Comparison of ENCODE assay signal across 17 mouse cellular contexts in genomic region chr2:72588814-72589213, GRCm38 (mm10).
DNase-seq lines count a peak whose midpoint lies in the region; ATAC-seq and TF ChIP-seq lines count a peak whose summit lies in the region.
"Had no signal": no experiment of that assay in that cellular context is flagged by ENCODE, and none has a peak within 500 bp of the region (broad histone marks: within the 10 kb centered on the region; RNA-seq: fewer than 3 reads in every experiment).

No protein-coding gene starts in this region.

- intact Hi-C loops in gastrocnemius, postnatal 14 days (cut with DNase I; ENCODE audit: low total_unique reads): no loop called here

- 0 out of 2 replicates have a peak overlapping the region, but pooled peaks have one; percentile 9 for H3K27ac ChIP-seq in lung, postnatal 0 days (ENCODE audit: low read length)
- no peak overlapping the region for H3K27ac ChIP-seq in MEL (ENCODE audit: control insufficient read depth, low read depth, low read length)
- H3K27ac ChIP-seq in forebrain, embryonic 13.5 days: no peak overlapping the region
- H3K27ac ChIP-seq: hindbrain, embryonic 13.5 days; kidney, embryonic 15.5 days; limb, embryonic 12.5 days; midbrain, embryonic 15.5 days had no signal

- no peak overlapping the region for H3K4me2 ChIP-seq in lung, postnatal 0 days (replicated peaks; ENCODE audit: low read depth, low read length)
- no peak overlapping the region for H3K4me2 ChIP-seq in forebrain, embryonic 13.5 days
- H3K4me2 ChIP-seq: hindbrain, embryonic 13.5 days; kidney, embryonic 15.5 days; limb, embryonic 12.5 days; lung, embryonic 14.5 days; midbrain, embryonic 15.5 days had no signal

- peak; percentile 13 for DNase-seq in gastrocnemius, postnatal 25 days
- no peak for DNase-seq in gastrocnemius, postnatal 14 days
- DNase-seq in lung, postnatal 0 days (ENCODE audit: low spot score): peak; percentile 48
- DNase-seq in lung, postnatal 4 days: no peak
- peak; percentile 2 for DNase-seq in MEL (ENCODE audit: low read depth, low spot score)
- peak; percentile 5 to 64 for DNase-seq in left cerebral cortex, adult 8-10 months (ENCODE audit: low spot score in 2 of 2)
- DNase-seq: cerebellum, postnatal 25 days; gastrocnemius, postnatal 10 days; lung, embryonic 14.5 days had no signal

- no peak overlapping the region for H3K9ac ChIP-seq in lung, postnatal 0 days (replicated peaks; ENCODE audit: low read depth)
- H3K9ac ChIP-seq in MEL (ENCODE audit: control insufficient read depth, low read depth, low read length, poor library complexity, severe bottlenecking): no peak overlapping the region
- H3K9ac ChIP-seq in forebrain, embryonic 13.5 days: no peak overlapping the region
- H3K9ac ChIP-seq: hindbrain, embryonic 13.5 days; kidney, embryonic 15.5 days; limb, embryonic 12.5 days; lung, embryonic 14.5 days; midbrain, embryonic 15.5 days had no signal

- no peaks in the 10 kb centered on the region for H3K36me3 ChIP-seq in lung, postnatal 0 days (ENCODE audit: insufficient read depth, low read length)
- no peaks in the 10 kb centered on the region for H3K36me3 ChIP-seq in MEL (ENCODE audit: control insufficient read depth in 1 of 2, insufficient read depth in 2 of 2, low read length in 2 of 2)
- no peaks in the 10 kb centered on the region for H3K36me3 ChIP-seq in forebrain, embryonic 13.5 days (ENCODE audit: poor library complexity, severe bottlenecking)
- H3K36me3 ChIP-seq: G1E; hindbrain, embryonic 13.5 days; kidney, embryonic 15.5 days; limb, embryonic 12.5 days; midbrain, embryonic 15.5 days had no signal

- TF ChIP-seq RAD21 in MEL (IDR thresholded peaks at IDR 0.05; ENCODE audit: low read depth, low read length): no peak

- ATAC-seq in lung, postnatal 0 days: peak; percentile 59; the same call in 1 of the 2 replicates
- no peak for ATAC-seq in forebrain, embryonic 13.5 days
- ATAC-seq in monocyte, adult 5-6 weeks (replicated peaks; ENCODE audit: insufficient number of reproducible peaks, low FRiP score, low TSS enrichment, poor library complexity, severe bottlenecking): no peak
- ATAC-seq: activated CD4-positive, CD25-positive, alpha-beta regulatory T cell, adult 4 months; midbrain, embryonic 15.5 days had no signal

- 49% methylated on average over 7 of the region's 7 CpGs for WGBS in lung, postnatal 0 days
- WGBS in forebrain, embryonic 13.5 days: 89% methylated on average over 7 of the region's 7 CpGs

- H3K4me3 ChIP-seq in lung, postnatal 0 days (ENCODE audit: low read depth, low read length): no peak overlapping the region
- no peak overlapping the region for H3K4me3 ChIP-seq in MEL (ENCODE audit: control insufficient read depth in 1 of 2, insufficient read depth in 1 of 2, low read depth in 2 of 2, low read length in 2 of 2)
- H3K4me3 ChIP-seq in forebrain, embryonic 13.5 days: no peak overlapping the region
- H3K4me3 ChIP-seq: hindbrain, embryonic 13.5 days; kidney, embryonic 15.5 days; limb, embryonic 12.5 days; midbrain, embryonic 15.5 days had no signal

- TF ChIP-seq POLR2A in MEL (IDR thresholded peaks at IDR 0.05; ENCODE audit: control insufficient read depth in 1 of 2, insufficient read depth in 1 of 2, low read depth in 1 of 2, low read length in 2 of 2, poor library complexity in 1 of 2): no peak

- TF ChIP-seq CTCF in lung, postnatal 0 days (IDR thresholded peaks at IDR 0.05): no peak
- TF ChIP-seq CTCF in MEL (IDR thresholded peaks at IDR 0.05 in 2 of 3, conservative IDR thresholded peaks at IDR 0.05 in 1 of 3; ENCODE audit: control insufficient read depth in 1 of 3, insufficient read depth in 1 of 3, low read depth in 2 of 3, low read length in 3 of 3, poor library complexity in 1 of 3, severe bottlenecking in 1 of 3): no peak

- TF ChIP-seq EP300 in lung, postnatal 0 days (IDR thresholded peaks at IDR 0.05): peak; percentile 50
- TF ChIP-seq EP300 in MEL (IDR thresholded peaks at IDR 0.05; ENCODE audit: low read depth in 1 of 2, low read length in 2 of 2): no peak

- no peaks in the 10 kb centered on the region for H3K9me3 ChIP-seq in lung, postnatal 0 days (ENCODE audit: low read length)
- H3K9me3 ChIP-seq in MEL (replicated peaks; ENCODE audit: insufficient read depth, low read length): no peaks in the 10 kb centered on the region
- H3K9me3 ChIP-seq in forebrain, embryonic 13.5 days (replicated peaks): peaks cover 8% of the 10 kb centered on the region; the same call in 1 of the 2 replicates
- H3K9me3 ChIP-seq: G1E; hindbrain, embryonic 13.5 days; kidney, embryonic 15.5 days; midbrain, embryonic 15.5 days had no signal

- H3K27me3 ChIP-seq in lung, postnatal 0 days (replicated peaks; ENCODE audit: insufficient read depth, low read length): no peaks in the 10 kb centered on the region
- peaks cover 16 to 35% of the 10 kb centered on the region in 2 experiments for H3K27me3 ChIP-seq in MEL (ENCODE audit: control insufficient read depth in 1 of 2, insufficient read depth in 2 of 2, low read length in 2 of 2)
- no peaks in the 10 kb centered on the region; the same call in 1 of the 2 replicates for H3K27me3 ChIP-seq in forebrain, embryonic 13.5 days
- H3K27me3 ChIP-seq: kidney, embryonic 15.5 days; limb, embryonic 12.5 days had no signal

- H3K79me2 ChIP-seq in MEL (ENCODE audit: control insufficient read depth, insufficient read depth, low read length, poor library complexity): no peaks in the 10 kb centered on the region

- H3K4me1 ChIP-seq in lung, postnatal 0 days (ENCODE audit: insufficient read depth, low read depth, low read length): no peaks in the 10 kb centered on the region
- H3K4me1 ChIP-seq in MEL (ENCODE audit: control insufficient read depth in 1 of 2, insufficient read depth in 2 of 2, low read length in 2 of 2): no peaks in the 10 kb centered on the region
- peaks cover 13% of the 10 kb centered on the region; the same call in 1 of the 2 replicates for H3K4me1 ChIP-seq in forebrain, embryonic 13.5 days
- H3K4me1 ChIP-seq: kidney, embryonic 15.5 days; limb, embryonic 12.5 days had no signal

TF ChIP-seq in MEL, 35 proteins besides CTCF, POLR2A, EP300 and RAD21:
- no peak for TF ChIP-seq MYB (IDR thresholded peaks at IDR 0.05; ENCODE audit: low read depth, low read length)
- no peak for TF ChIP-seq POLR2AphosphoS5 (IDR thresholded peaks at IDR 0.05; ENCODE audit: borderline replicate concordance, low read depth, low read length)

Comparison
In these comparisons a context has a peak if more than half of its experiments do, and no peak if none do; other contexts are left out.
1. DNase-seq: peak in gastrocnemius, postnatal 25 days (single experiment), lung, postnatal 0 days (single experiment), MEL (single experiment) and left cerebral cortex, adult 8-10 months (2 of 2); none in gastrocnemius, postnatal 14 days (single experiment) and lung, postnatal 4 days (0 of 2).